Mouse (Mus musculus) embryonic fibroblast, embryonic 13.5 days (primary cell): Measurements from ENCODE around the gene Grm6.

Experiments
- CTCF ChIP-seq: IDR thresholded peaks from 2 replicates; pipeline ENCODE4 v1.5.1; 2011; ENCODE audit warnings: mild to moderate bottlenecking, control low read depth, low read length, moderate library complexity, borderline replicate concordance; ENCODE audit not compliant: insufficient read depth
- POLR2A ChIP-seq: IDR thresholded peaks from 2 replicates; pipeline ENCODE4 v1.6.1; 2011; ENCODE audit warnings: low read depth, mild to moderate bottlenecking, control low read depth, low read length, moderate library complexity

GRCm38 (mm10) chr11:50878641-50879040, 28.2 kb downstream of the Grm6 start:
- TF ChIP-seq CTCF (no peak), POLR2A (no peak)
